Mouse (Mus musculus) inflammation-experienced regulatory T-cells (primary cell): ENCODE data around the gene Eif5b. TPM values are rescaled to one million over a fixed set of nuclear protein-coding genes. Genes with fewer than 3 reads are reported as not detected.

Experiments
- polyA plus RNA-seq, 2 experiments: library from polyadenylated mRNA; unstranded; fragments of 100-300 nt; shearing (Covaris generic); gene quantifications; one replicate each; pipeline ENCODE4 v1.2.1; 2017

Gene Eif5b
- polyA plus RNA-seq, result 10 to 100 TPM; 17.2 to 24.8 TPM

DNA sequence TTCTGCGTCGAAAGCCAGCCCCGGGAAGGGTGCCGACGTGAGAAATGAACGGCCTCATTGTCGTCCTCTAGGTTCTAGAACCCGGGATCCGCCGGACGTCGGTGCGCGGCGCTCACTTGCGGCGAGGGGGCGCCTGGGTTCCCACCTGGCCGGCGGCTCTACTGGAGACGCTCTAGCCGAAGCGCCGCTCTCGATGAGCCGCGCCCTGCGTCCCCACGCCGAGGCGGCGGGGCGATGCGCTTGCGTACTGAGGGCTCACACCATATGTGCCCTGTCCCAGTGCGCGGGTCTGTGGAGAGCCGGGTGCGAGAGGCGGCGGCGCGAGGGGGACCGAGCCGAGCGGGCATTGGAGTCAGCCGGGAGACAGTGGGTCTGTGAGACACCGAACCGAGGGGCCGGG, at the start of gene Eif5b, which contains the start of gene Txndc9:
Gene Eif5b, plus strand, starts transcription at position 144 of the 400 bp plus-strand sequence.
Gene Txndc9, minus strand, starts transcription at position 27 of the 400 bp plus-strand sequence.

DNA sequence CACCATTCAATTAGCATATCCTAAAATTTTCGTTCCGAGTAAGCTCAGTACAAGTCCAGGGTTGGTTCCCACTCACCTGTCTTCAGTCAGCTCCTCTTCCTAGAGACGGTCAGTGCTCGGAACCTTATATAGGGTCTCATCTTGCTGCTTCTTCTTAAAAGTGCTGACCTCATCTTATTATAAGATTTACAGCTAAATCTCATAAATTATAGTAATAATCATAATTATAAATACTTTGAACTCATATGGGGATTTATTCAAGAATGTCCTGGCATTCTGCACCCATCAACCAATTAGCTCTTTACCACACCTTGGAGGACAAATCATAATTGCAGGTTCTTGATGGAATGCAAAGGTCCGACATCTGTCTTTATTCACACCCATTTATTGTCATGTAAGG, 40.2 kb upstream of the Eif5b start, which contains the start of gene Lyg1:
Gene Lyg1, minus strand, starts transcription at position 101 of the 400 bp plus-strand sequence.

Other genes with a start within 250 kb of the Eif5b start
- 1 to 10 TPM; 2.4 to 2.7 TPM for gene Tsga10, start 131.6 kb upstream of the Eif5b start, polyA plus RNA-seq
- gene Lipt1, start 126.3 kb upstream of the Eif5b start, polyA plus RNA-seq, result 1 to 10 TPM; 7.2 to 8.1 TPM
- gene Mitd1, start 107.6 kb upstream of the Eif5b start, polyA plus RNA-seq, result 10 to 100 TPM; 85.9 to 94.0 TPM
- gene Mrpl30, start 107.5 kb upstream of the Eif5b start, polyA plus RNA-seq, result 100 to 1,000 TPM; 147 TPM
- not detected for gene Lyg2, start 81.5 kb upstream of the Eif5b start, polyA plus RNA-seq
- not detected for gene Lyg1, start 40.3 kb upstream of the Eif5b start, polyA plus RNA-seq
- gene Txndc9, start 117 bp upstream of the Eif5b start, polyA plus RNA-seq, result 100 to 1,000 TPM in 1 of 2 experiments, 10 to 100 TPM in 1; 96.5 to 107 TPM
- gene Rev1, start 131.8 kb downstream of the Eif5b start, polyA plus RNA-seq, result 10 to 100 TPM; 27.5 to 30.6 TPM